Mouse (Mus musculus): ENCODE measurements around the gene Grm2.
"Not testable (repeated sequence)": the region's sequence is repeated elsewhere in the genome, so short reads cannot be mapped to it uniquely, and the experiment has no call there.

Gene Grm2

DNA sequence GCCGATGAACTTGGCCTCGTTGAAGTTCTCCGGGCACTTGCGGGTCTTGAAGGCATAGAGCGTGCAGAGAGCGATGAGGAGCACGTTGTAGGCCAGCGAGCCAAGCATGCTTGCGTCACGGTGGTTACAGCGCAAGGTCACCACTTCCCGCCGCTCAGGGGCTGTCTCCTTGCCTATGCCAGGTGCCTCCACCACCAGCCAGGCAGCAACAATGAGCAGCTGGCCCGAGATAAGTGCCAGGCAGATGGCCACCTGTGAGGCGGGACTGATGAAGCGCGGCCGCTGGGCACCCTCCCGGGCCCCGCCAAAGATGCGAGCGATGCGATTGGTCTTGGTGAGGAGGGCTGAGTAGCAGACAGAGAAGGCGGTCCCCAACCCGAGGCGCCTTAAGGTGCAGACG lies 8.7 kb downstream of the Grm2 start:
- no peak for DNase-seq (ENCODE audit: low read depth)

DNA sequence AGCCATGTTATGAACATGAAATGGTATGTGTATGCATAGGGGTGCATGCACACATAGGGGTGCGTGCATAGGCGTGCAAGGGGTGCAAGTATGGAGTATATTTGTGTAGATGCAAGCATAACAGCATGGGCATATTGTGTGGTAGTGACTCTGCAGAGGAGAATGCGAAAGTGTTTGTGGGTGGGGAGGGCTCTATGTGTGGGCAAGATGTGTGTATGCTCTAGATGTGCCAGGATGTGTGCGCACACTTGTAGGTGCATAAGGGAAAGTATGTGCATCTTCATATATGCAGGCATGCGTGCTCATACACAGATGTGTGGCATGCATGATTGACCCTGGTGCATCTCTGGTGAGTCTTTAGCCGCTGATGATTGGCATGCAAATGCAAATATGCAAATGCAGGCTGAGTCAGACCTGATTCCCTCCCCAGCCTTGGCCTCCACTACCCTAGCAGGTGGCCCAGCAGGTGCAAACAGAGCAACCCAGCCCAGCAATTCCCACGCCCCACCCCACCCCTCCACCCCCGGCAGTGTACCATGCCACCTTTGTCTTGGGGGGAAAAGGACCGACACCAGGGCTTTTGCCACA lies 10.1 kb downstream of the Grm2 start:
- DNase-seq (ENCODE audit: low read depth) = no peak

DNA sequence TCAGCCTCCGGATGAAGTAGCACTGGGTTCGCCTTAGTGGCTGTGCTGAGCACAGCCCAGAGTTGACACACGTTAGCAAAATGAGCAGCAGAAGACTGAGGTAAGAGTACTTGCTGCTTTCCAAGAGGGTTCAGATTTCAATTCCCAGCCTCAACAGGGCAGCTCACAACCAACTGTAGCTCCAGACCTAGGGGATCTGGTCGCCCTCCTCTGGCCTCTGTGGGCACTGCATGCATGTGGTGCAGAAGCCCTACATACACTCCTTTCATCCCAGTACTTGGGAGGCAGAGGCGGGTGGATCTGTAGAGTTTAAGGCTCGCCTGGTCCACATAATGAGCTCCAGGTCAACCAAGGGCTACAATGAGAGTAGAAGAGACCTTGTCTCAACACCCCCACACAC lies 12.1 kb downstream of the Grm2 start:
- DNase-seq (ENCODE audit: low read depth) = no peak

DNA sequence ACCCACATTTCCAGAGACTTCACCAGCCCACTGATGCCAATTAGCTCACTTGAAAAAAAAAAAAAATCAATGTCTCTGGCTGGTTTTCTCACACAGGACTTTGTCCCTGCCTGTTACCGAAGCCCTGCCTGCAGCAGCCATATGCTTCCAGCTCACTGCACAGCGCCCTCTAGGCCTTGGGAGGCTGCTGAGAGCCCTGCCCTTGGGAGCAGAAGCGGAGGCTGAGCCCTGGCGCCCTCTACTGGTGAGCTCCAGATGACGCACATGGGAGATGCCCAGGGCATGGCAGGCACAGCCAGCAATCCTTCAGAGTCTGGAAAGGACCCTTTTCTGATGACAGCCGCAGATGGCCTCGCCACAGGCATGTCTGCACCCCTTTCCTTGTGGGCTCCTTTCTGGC lies 12.8 kb downstream of the Grm2 start:
- peak; percentile 6 for DNase-seq (ENCODE audit: low read depth)

DNA sequence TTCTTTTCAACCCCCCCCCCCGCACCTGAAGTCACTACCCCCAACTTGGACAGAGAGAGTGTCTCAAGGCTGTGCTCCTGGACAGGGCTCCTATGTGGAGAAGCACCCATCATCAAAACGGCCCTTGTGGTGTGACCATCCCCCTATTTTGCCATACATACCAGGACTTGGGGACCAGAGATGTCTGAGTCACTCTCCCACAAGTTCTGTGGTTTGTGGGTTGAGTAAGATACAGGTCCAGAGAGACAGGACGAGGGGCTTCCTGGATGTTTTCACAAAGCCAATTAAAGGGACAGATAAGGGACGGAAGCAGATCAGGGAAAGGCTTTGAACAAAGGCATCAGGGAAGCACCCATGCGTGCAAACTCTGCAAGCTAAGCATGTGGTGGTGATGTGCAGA lies 14.5 kb downstream of the Grm2 start:
- no peak for DNase-seq (ENCODE audit: low read depth)

DNA sequence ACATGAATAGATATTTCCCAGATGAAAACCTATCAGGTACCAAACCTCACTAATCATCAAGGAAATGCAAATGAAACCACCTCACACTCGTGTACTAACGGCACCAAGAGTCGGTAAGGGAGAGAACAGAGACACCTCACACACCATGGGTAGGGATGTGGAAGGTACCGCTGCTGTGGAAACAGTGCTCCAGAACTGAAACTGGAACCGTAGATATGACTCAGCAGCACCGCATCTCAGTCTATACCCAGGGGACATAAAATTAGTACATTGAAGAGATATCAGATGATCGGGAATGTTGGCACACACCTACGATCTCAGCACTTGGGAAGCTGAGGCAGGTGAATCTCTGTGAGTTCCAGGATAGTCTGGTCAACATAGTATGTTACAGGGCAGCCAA lies 17.7 kb downstream of the Grm2 start:
- DNase-seq (ENCODE audit: low read depth) = no peak

DNA sequence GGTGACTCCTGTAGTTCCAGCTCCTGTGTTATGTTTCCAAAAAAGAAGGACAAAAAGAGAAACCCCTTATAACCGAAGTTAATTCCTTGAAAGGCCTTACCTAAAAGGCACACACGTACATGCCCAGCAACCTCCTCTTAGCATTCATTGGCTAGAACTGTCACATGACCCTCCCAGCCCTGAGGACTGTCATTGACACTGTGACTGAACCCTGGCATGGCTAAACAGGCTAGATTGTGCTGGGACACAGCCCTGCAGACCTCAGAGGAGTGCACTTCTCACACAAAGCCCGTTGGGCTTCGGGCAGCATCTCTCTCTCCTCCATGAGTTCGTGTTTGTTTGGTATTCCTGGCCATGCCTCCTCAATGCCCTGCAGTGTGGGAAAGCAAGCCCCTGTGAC lies 23.7 kb downstream of the Grm2 start:
- DNase-seq (ENCODE audit: low read depth) = no peak

DNA sequence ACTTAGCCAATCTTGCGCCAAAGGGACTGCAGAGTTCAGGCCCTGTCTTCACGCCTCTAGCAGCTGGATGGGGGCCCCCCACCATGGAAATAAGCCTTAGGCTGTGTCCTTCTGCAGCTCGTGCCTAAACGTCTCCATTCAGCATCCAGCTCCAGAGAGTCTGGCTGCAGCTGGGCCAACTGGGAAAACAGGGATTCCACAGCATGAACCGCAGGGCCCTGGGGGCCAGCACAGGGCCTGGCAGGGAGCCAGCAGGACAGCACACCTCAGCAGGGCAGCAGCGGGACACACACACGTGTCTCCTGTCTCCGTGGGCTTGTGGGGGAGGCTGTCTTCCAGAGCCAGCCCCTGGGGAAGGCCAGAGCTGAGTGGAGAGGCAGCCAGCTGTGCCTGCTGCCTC lies 28.1 kb downstream of the Grm2 start:
- not testable (repeated sequence) for DNase-seq (ENCODE audit: low read depth)

DNA sequence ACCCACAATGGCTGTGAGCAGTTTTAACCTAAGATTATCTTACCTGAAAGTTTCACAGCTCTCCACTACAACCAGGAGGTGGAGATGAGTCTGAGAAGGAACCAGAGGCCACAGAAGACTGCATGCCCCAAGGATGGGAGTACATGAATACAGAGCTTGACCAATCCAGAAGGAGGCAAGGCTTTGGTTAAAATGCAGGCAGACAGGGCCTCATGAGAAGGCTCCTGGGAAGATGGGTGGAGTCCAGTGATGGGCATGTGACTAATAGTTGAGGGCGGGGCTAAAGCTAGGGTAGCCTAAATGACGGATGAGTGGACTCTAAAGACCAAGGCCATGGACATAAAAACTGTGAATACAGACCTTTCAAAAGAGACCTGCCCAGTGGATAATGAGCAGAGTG lies 29.6 kb downstream of the Grm2 start, which contains the start of gene Iqcf6:
TSS of gene Iqcf6 (plus strand) at position 301 of the 400 bp plus-strand sequence.
- DNase-seq (ENCODE audit: low read depth) = no peak

DNA sequence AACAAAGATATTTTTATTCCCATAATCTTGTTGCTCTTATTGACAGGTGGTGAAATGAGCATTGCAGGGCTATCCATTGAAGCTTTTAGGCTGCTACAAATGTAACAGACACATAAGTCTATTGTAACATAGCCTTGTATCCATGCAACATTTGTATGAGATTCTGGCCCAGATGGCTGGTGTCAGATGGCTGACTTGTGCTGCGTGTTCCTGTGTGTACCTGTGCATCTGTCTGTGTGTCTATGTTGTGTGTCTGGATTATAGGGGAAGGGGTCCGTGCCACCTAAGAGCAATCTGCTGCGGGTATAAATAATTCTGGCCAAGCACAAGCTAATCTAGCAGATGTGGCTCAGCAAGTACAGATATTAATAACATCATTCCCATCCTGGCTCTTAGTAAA lies 38.4 kb downstream of the Grm2 start:
- DNase-seq (ENCODE audit: low read depth) = no peak

DNA sequence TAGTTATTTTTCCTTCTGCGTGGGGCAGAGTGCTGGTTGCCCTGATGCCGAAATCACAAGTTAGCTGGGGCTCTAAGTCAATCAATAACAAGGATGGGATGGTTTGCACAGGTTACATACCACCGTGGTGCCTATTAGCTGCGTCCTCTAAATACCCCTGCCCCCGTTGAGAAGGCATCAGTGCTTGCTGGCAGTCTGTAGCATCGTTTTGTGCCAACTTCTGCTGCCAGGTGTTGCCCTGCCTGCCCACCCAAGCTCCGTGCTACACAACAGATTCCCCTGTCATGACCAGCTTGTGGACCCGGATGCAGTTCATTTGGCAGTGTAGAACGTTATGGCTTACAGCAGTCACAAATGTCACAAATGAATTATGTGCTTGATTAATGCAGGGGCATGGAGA lies 39.6 kb downstream of the Grm2 start:
- no peak for DNase-seq (ENCODE audit: low read depth)

DNA sequence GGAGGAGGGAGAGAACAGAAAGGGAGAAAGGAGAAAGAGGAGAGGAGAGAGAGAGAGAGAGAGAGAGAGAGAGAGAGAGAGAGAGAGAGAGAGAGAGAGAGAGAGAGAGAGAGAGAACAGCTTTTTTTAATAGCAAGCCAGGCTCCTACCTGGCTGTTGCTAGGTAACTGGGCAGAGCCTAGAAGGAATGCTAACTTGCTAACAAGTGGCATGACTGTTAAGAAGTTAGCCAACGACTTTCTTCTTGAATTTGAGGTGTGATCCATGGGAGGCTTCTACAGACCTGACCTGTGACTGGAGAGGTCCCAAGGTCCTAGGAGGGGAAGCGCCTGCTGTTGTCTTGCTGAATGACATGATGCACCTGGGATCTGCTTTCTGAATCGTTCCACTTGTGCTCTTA lies 41.3 kb downstream of the Grm2 start:
- DNase-seq (ENCODE audit: low read depth) = no peak

DNA sequence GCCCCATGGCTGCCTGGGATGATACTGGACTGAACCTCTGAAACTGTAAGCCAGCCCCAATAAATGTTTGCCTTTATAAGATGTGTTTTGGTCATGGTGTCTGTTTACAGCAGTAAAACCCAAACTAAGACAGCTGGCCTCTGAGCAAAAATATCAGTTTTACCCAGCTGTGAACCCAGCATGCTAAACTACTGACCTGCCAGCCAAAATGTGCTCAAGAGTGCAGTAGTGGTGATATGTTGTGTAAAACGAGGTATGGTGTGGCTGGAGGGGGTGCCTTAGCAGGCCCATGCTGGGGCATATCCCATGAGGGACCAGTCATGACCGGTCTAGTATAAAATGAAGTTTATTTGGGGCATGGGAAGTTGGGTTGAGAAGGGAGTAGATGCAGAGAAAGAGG lies 41.9 kb downstream of the Grm2 start:
- no peak for DNase-seq (ENCODE audit: low read depth)

DNA sequence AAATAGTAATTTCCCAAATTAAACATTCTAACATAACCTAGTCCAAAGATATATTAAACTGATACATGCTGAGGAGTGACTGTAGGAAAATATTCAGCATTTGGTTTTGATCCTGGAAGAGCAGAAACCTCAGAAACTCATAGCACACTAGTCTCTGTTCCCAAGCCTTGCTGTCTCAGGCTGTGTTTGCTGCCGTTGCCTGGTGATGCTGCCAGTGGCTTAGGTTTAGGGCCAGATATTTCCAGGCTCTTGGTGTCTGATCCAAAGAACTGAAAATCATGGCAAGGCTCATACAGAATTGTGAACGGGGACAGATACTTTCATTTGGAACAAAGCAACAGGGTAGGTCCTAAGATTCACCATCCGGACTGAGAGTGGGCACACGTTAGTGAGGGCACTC lies 45.2 kb downstream of the Grm2 start:
- no peak for DNase-seq (ENCODE audit: low read depth)

DNA sequence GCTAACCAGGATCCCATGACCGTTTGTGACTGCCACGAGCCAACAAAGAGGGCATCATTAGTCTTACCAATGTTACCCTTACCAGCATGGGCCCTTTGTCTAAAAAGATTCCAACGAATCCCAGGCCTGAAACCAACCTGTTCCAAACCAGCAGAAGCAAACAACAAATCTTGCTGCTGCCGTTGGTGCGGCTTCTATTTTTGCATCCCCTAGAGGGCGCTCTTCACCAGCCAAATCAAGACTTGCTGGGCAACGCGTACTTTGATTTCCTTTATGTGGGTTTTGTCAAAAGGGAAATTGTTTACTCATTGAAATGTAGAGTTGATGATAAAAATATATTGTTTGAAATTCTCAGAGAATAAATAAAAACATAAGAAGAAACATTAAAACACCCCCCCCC lies 55.3 kb downstream of the Grm2 start:
- DNase-seq (ENCODE audit: low read depth) = no peak

DNA sequence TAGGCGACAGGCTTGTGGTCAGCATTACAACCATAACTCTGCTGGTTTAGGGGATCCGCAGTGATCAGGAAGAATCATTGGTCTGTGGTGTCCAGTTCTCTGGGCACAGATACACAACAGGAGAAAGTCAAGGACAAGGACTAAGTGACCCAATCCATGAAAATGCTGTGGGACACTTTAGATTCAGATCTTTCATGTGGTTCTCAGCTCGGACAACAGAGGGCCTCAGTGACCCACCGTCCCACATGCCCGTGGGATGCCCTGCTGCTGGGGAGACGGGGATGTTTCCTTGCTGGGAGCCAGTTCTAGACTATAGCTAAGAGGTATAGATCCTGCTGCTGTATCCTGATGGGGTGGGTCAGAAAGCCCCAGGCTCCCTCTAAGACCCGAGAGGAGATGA lies 57.4 kb downstream of the Grm2 start:
- no peak for DNase-seq (ENCODE audit: low read depth)

DNA sequence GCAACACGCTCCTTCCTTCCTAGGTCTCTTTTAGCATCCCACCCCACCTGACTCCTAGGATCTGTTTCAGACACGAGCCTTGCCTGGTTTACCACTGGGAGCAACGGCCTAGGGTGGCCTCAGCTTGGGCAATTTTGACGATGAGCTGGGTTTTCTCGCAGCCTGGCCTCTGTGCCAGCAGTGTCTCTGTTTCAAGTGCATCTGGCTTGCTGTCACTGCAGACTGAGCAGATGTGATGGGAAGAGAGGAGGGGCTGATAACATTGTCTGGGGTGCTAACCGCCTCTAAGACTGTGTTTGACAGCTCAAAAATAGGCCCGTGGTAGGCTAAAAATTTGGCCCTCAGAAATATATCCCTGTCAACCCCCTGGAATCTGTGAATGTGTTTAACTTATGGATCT lies 60.0 kb downstream of the Grm2 start:
- no peak for DNase-seq (ENCODE audit: low read depth)

DNA sequence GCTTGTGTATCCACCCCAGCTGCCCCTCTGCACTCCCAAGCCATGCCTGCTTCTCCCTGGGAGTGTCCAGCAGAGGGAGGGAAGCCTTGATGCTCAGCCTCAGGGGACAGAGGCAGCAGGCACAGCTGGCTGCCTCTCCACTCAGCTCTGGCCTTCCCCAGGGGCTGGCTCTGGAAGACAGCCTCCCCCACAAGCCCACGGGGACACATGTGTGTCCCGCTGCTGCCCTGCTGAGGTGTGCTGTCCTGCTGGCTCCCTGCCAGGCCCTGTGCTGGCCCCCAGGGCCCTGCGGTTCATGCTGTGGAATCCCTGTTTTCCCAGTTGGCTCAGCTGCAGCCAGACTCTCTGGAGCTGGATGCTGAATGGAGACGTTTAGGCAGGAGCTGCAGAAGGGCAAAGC lies 60.5 kb downstream of the Grm2 start:
- not testable (repeated sequence) for DNase-seq (ENCODE audit: low read depth)
